Mouse (Mus musculus) adrenal gland, postnatal 36 days (tissue): Measurements from ENCODE around the gene Secisbp2l. TPM values are rescaled to one million over a fixed set of nuclear protein-coding genes. Genes with fewer than 3 reads are reported as not detected.

Experiments used
- DNase-seq, 2 experiments: peaks; one replicate each; pipeline ENCODE4 v3.0.0; 2021; ENCODE audit warnings: mixed read lengths in 1 of 2
- total RNA-seq, 2 experiments: library from RNA; stranded (reverse); gene quantifications; 2 replicates each; pipeline ENCODE4 v1.2.3; 2021

The Secisbp2l gene
- total RNA-seq, 2 experiments from 2014 or later: 54.2 to 66.5 TPM

- peak; percentile 63 to 67 for DNase-seq
Measured at GRCm38 (mm10) chr2:125706510-125706921, 76.2 kb downstream of the Secisbp2l start.

DNA sequence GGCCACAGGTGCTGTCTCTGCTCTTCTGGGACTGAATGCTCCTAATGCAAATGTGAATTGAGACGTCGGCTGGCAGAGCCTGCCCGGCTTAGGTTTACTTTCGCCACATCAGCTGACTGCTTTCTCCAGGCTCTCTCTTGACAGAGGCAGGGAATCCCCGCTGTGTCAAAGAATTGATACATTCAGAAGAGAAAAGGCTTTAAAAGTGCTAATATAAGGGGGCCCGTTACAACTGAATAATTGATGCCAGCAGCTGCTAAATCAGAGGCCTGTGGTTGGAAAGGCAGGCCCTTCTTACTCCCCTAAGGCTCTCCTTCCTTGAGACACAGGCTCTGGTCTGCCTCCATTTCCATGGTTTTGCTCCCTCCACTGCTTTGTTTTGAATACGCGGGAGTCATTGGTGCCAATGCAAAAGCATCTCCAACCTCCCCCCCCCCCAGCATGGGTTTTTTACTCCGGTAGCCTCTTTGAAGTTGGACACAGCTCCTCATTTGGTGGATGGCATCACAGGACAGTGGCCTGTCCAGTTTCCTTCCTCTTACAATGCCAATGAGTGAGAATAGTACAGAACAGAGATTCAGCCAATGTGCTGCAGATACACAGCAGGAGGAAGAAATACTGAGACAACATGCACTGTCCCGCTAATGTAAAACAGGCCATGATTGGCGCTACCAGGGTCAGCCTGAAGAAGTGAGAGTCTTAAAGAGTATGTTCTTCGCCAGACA, 77.6 kb downstream of the Secisbp2l start:
- no peak for DNase-seq

DNA sequence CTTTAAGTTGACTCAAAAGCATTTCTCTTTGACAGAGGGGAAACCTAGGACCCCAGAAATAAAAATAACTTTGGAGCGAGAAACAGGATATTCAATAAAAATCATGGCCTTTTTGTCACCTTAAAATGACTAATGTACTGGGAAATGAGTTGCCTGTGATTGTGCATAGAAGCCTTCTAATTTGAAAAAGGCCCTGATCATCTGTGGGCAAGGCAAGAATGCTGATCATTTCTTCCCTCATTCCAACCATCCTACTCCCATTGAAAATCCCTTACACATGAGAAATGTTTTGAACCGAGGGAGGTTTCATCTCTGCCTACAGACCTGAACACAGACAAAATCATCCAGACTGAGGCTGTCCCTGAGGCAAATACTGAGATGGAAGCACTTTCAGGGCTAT, 79.8 kb downstream of the Secisbp2l start:
- no peak for DNase-seq

DNA sequence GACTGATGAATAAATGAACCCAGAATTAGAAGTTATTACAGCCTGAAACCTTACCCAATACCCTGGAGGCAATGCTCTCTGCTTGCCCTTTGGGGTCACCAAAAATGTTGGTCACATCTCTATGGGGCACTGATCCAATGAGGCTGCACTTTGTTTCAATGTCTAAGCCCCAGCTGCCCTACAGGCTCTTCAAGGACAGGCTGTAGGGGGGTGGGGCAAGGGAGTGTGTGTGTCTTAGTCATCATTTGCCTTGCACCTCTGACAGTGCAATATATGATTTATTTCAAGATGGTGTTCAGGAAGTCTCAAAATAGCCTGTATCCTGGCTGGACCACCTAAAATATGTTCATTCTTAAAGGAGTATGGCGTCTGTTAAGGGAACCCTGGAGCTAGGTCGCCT, 81.1 kb downstream of the Secisbp2l start:
- peak; percentile 51 to 73 for DNase-seq

DNA sequence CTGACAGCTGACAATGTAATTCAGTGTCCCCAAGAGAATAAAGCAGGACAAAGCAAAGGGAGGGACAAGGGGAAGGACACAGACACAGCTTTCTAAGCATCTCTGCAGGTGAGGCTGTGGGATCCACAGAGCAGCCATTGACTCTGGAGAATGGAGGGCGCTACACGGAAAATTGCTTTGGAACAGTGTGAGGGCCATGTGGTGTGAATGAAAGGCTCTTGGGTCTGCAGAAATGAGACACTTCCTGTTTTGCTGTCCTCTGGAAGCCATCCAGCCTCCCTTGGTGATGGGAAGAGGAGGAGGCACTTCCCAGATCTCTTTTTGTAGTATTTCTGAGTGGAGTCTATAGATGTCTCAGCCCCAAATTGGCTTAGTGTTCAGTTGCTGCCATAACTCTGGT, 86.5 kb downstream of the Secisbp2l start:
- peak; percentile 21 to 43 for DNase-seq

DNA sequence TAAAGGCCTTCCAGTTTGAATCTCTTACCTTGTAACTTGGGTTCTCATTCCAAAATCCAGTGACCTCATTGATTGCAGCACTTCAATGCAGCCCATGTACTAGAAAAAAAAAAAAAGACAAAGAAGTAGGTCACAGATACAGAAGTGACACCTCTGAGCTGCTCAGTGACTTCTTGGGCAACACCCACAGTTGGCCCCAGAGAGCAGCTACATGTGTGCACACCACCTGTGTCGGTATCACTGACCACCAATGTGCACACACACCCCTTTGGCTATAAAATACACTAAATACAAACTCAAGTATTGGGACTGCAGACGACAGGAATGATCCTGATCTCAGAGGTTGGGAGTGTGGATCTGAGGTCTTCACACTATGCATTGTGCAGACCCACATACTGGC, 87.9 kb downstream of the Secisbp2l start:
- DNase-seq: no peak

DNA sequence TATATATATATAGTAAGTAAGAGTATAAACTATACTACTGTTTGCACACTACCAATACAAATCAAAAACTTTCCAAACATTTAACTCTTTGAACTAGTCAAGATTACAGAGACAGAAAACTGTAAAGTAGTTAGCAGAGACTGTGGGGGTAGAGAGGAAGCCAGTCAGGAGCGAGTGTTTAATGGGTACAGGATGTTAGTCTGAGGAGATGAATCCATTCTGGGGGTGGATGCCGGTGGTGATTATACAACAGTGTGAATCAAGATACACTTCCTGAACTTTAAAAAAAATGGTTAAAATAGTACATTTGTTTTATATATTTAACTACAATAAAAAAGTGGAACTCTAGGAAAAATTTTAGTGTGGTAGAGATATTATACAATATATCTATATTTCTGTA, 90.7 kb downstream of the Secisbp2l start:
- no peak for DNase-seq

Other genes with a start within 250 kb of the Secisbp2l start
- 1 to 10 TPM; 2.6 to 2.7 TPM for gene Cep152, start 157.8 kb downstream of the Secisbp2l start, total RNA-seq
- gene Eid1, start 109.8 kb downstream of the Secisbp2l start, total RNA-seq: 100 to 1,000 TPM; 118 to 132 TPM
- 1 to 10 TPM; 3.2 to 3.4 TPM for gene Shc4, start 58.7 kb downstream of the Secisbp2l start, total RNA-seq
- gene Galk2, start 76.2 kb upstream of the Secisbp2l start, total RNA-seq: 10 to 100 TPM; 68.1 to 80.4 TPM
- gene Cops2, start 76.3 kb upstream of the Secisbp2l start, total RNA-seq: 100 to 1,000 TPM; 168 TPM